Mouse (Mus musculus) hindbrain, embryonic 15.5 days (tissue): ENCODE measurements at regions not wholly inside any gene's neighbourhood (a gene's known extent, or its start where the extent isn't known, plus 50 kb on each side); places are given as distances from the start of the nearest gene placed in this dataset.

ENCODE experiments used
- ATAC-seq: fragments of 200-750 bp; cut with Nextera tagmentation; 2 replicates; pipeline ENCODE4 v1.8.0; 2017; ENCODE audit warnings: low read depth, moderate number of reproducible peaks, moderate TSS enrichment; ENCODE audit not compliant: low FRiP score
- H3K27ac ChIP-seq: fragments of 300-500 bp; sonication (generic); replicated peaks from 2 replicates; pipeline ENCODE4 v1.5.1; 2015; ENCODE audit warnings: mild to moderate bottlenecking, inconsistent platforms
- H3K27me3 ChIP-seq: fragments of 300-500 bp; sonication (generic); 2 replicates; pipeline ENCODE4 v1.6.1; 2015; ENCODE audit warnings: control low read depth, inconsistent platforms
- H3K36me3 ChIP-seq: fragments of 300-500 bp; sonication (generic); 2 replicates; pipeline ENCODE4 v1.6.1; 2015; ENCODE audit warnings: control low read depth, inconsistent platforms
- H3K4me1 ChIP-seq: fragments of 300-500 bp; sonication (generic); replicated peaks from 2 replicates; pipeline ENCODE4 v1.6.1; 2015; ENCODE audit warnings: control low read depth, inconsistent platforms
- H3K4me2 ChIP-seq: fragments of 300-500 bp; sonication (generic); 2 replicates; pipeline ENCODE4 v1.6.1; 2015; ENCODE audit warnings: moderate library complexity, mild to moderate bottlenecking, inconsistent platforms
- H3K4me3 ChIP-seq: fragments of 300-500 bp; sonication (generic); 2 replicates; pipeline ENCODE4 v1.5.1; 2015; ENCODE audit warnings: mild to moderate bottlenecking, inconsistent platforms
- H3K9ac ChIP-seq: fragments of 300-500 bp; sonication (generic); 2 replicates; pipeline ENCODE4 v1.6.1; 2015; ENCODE audit warnings: inconsistent platforms
- H3K9me3 ChIP-seq: fragments of 300-500 bp; sonication (generic); 2 replicates; pipeline ENCODE4 v1.6.1; 2016; ENCODE audit warnings: control low read depth, inconsistent platforms
- WGBS: fragments of 180-500 bp; shearing (Covaris S2); methylation state at CpG from one replicate; pipeline ENCODE4 v1.1.7; 2015; 5-methylcytosine and 5-hydroxymethylcytosine counted together

GRCm38 (mm10) chr10:122544096-122544720 is 95.9 kb downstream of the Avpr1a start:
- peak; percentile 63; the same call in 1 of the 2 replicates for ATAC-seq
- WGBS = 30% methylated on average over 16 of the region's 16 CpGs
- H3K27me3 ChIP-seq = no peaks in the 10 kb centered on the region
- no peaks in the 10 kb centered on the region for H3K9me3 ChIP-seq
- no peaks in the 10 kb centered on the region for H3K4me1 ChIP-seq
- no peak overlapping the region for H3K9ac ChIP-seq
- no peaks in the 10 kb centered on the region for H3K36me3 ChIP-seq
- H3K4me3 ChIP-seq = peak overlapping the region; percentile 28
- no peak overlapping the region for H3K27ac ChIP-seq
- peak overlapping the region; percentile 55 for H3K4me2 ChIP-seq

DNA sequence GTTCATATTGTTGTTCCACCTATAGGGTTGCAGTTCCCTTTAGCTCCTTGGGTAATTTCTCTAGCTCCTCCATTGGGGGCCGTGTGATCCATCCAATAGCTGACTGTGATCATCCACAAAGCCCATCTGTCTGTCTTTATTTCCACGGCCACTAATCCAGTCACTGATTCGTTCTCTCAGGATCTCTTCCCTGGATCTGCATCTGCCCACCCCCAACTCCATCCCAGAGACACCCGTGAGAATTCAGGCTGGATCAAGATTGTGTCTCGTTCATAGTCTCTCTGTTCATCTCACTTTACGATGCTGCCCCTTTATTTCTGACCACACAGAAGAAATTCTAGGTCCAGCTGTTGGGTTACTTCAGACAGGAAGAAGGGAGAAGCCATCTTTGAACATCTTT is 96.7 kb downstream of the Avpr1a start:
- Histone ChIP-seq H3K4me3 (no peak overlapping the region), H3K36me3 (no peaks in the 10 kb centered on the region), H3K9me3 (no peaks in the 10 kb centered on the region), H3K27me3 (no peaks in the 10 kb centered on the region), H3K9ac (no peak overlapping the region), H3K27ac (no peak overlapping the region), H3K4me2 (no peak overlapping the region), H3K4me1 (no peaks in the 10 kb centered on the region)
- 80% methylated on average over 6 of the region's 6 CpGs for WGBS
- ATAC-seq = no peak

- no peak overlapping the region for H3K4me2 ChIP-seq
- ATAC-seq = no peak
- H3K36me3 ChIP-seq = no peaks in the 10 kb centered on the region
- no peak overlapping the region for H3K27ac ChIP-seq
- H3K9me3 ChIP-seq = no peaks in the 10 kb centered on the region
- no peak overlapping the region for H3K4me3 ChIP-seq
- H3K9ac ChIP-seq = no peak overlapping the region
- no peaks in the 10 kb centered on the region for H3K4me1 ChIP-seq
- no peaks in the 10 kb centered on the region for H3K27me3 ChIP-seq
- 84% methylated on average over 5 of the region's 5 CpGs for WGBS
Measured at GRCm38 (mm10) chr10:122551586-122551985, 103.3 kb downstream of the Avpr1a start.

DNA sequence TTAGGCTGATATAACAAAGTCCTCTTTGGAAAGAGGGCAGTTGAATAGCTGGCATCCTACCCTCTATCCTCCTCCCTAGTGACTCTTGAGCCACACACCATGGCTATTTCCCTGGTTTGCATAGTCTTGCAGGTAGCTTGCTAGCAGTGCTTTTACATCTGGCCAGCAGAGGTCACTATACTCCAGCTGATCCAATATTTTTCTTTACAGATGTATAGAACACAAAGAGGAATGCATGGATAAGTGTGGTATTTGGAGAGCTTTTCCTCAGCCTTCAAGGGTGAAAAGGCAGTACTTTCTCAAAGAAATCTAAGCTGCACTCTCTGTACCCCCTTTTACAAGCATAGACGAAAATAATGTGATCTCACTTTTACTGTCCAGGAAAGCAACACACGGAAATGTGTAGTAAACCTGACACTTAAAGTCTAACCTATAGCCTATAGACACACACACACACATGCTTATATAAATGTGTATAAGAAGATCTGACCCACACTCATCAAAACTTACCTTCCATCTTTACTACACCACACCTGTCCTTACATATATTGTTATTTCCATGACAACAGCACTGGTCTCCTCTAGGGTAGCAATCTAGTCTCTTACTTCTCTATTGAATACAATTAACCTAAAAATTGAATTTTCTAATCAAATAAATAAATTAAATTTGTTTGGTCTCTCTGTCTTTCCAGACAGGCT is 105.0 kb downstream of the Avpr1a start:
- H3K4me1 ChIP-seq = no peaks in the 10 kb centered on the region
- H3K27ac ChIP-seq = 0 out of 2 replicates have a peak overlapping the region, but pooled peaks have one; percentile 34
- 55% methylated on average over 2 of the region's 2 CpGs for WGBS
- ATAC-seq = peak; percentile 77; the same call in 1 of the 2 replicates
- no peaks in the 10 kb centered on the region for H3K9me3 ChIP-seq
- H3K4me3 ChIP-seq = no peak overlapping the region
- no peak overlapping the region for H3K4me2 ChIP-seq
- H3K36me3 ChIP-seq = no peaks in the 10 kb centered on the region
- H3K27me3 ChIP-seq = no peaks in the 10 kb centered on the region
- no peak overlapping the region for H3K9ac ChIP-seq

DNA sequence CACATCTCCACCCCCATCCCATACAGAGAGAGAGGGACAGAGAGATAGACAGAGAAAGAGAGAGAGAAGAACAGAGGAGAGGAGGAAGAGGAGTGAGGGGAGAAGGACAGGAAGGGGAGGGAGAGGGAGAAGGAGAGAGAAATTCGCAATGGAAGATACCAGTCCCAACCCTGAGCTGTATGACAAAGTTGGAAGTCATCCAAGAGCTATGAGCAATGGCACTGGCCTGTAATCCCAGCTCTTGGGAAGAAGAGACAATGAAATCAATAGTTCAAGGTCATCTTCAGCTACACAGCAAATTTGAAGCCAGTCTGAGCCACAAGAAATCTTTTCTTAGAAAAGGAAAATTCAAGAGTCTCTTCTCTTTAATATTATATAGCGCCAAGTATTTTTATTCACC is 105.6 kb downstream of the Avpr1a start:
- H3K4me2 ChIP-seq = no peak overlapping the region
- H3K36me3 ChIP-seq = no peaks in the 10 kb centered on the region
- H3K27me3 ChIP-seq = no peaks in the 10 kb centered on the region
- no peak overlapping the region for H3K4me3 ChIP-seq
- no peaks in the 10 kb centered on the region for H3K4me1 ChIP-seq
- no peak overlapping the region for H3K27ac ChIP-seq
- H3K9me3 ChIP-seq = no peaks in the 10 kb centered on the region
- no peak for ATAC-seq
- no peak overlapping the region for H3K9ac ChIP-seq
- whole genome bisulfite sequencing = 74% methylated on average over 2 of the region's 2 CpGs

- H3K9me3 ChIP-seq = no peaks in the 10 kb centered on the region
- no peak overlapping the region for H3K9ac ChIP-seq
- H3K4me1 ChIP-seq = no peaks in the 10 kb centered on the region; the same call in 1 of the 2 replicates
- 92% methylated on average over 1 of the region's 1 CpGs for WGBS
- no peak overlapping the region for H3K4me2 ChIP-seq
- no peak overlapping the region for H3K27ac ChIP-seq
- ATAC-seq = no peak
- no peaks in the 10 kb centered on the region for H3K36me3 ChIP-seq
- H3K27me3 ChIP-seq = no peaks in the 10 kb centered on the region
- no peak overlapping the region for H3K4me3 ChIP-seq
Measured at GRCm38 (mm10) chr10:122558660-122559059, 110.4 kb downstream of the Avpr1a start.

DNA sequence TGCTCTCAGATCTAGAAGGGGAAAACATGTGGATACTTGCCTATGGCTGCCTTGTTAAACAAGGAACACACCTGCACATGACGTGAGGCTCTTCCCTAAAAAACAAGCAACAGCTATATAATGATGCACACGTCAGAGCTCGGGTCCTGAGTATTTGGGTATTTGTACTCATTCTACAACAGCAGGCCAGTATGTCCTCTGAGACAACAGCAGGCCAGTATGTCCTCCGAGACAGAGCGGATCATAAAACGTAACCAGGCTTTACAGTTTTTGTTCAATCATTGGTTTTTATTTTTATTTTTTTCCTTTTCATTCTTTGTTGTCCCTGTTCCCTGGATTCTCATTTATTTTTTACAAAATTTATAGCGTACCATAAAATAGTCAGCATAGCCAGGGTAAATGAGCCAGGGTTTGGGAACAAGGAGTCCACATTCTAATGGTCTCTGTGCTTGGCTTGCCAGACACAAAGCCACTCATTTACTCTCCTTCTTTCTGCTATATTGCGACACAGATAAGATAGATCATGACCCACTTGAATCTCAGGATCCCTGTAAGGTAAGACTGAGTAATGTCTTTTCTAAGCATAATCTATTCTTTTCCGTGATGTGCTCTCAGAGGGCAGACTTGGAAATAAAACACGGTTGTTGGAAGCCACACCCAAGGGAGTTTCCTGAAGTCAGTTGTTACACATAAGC is 111.8 kb downstream of the Avpr1a start:
- Histone ChIP-seq H3K9ac (no peak overlapping the region), H3K4me2 (no peak overlapping the region), H3K4me3 (no peak overlapping the region), H3K36me3 (no peaks in the 10 kb centered on the region), H3K27ac (no peak overlapping the region), H3K9me3 (no peaks in the 10 kb centered on the region), H3K4me1 (no peaks in the 10 kb centered on the region; the same call in 1 of the 2 replicates), H3K27me3 (no peaks in the 10 kb centered on the region)
- no peak for ATAC-seq
- 74% methylated on average over 10 of the region's 10 CpGs for WGBS

DNA sequence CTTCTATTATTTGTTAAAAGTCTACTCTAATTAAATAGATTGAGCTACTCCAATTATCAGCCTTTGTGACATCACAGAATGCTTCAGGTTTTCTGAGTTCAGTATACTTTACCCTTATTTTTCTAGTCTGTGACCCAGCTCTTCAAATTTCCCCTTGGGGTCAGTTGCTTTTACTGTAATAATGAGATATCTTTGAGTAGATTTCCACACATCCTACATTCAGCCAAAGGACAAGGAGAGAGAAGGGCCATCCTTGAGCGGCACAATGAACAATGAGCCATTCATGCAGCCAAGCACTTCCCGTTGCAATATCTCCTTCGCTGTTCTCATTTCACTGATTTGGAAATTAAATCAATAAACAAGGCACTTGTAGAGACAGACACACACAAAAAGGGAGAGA is 113.6 kb downstream of the Avpr1a start:
- 58% methylated on average over 3 of the region's 3 CpGs for WGBS
- H3K9ac ChIP-seq = no peak overlapping the region
- no peak overlapping the region for H3K4me2 ChIP-seq
- no peaks in the 10 kb centered on the region for H3K9me3 ChIP-seq
- no peak for ATAC-seq
- H3K4me1 ChIP-seq = no peaks in the 10 kb centered on the region; the same call in 1 of the 2 replicates
- H3K4me3 ChIP-seq = no peak overlapping the region
- no peaks in the 10 kb centered on the region for H3K36me3 ChIP-seq
- no peak overlapping the region for H3K27ac ChIP-seq
- no peaks in the 10 kb centered on the region for H3K27me3 ChIP-seq

- Histone ChIP-seq H3K36me3 (no peaks in the 10 kb centered on the region), H3K9me3 (no peaks in the 10 kb centered on the region), H3K27ac (no peak overlapping the region), H3K27me3 (no peaks in the 10 kb centered on the region), H3K4me1 (no peaks in the 10 kb centered on the region; the same call in 1 of the 2 replicates), H3K4me2 (no peak overlapping the region), H3K9ac (no peak overlapping the region), H3K4me3 (no peak overlapping the region)
- WGBS = 72% methylated on average over 6 of the region's 6 CpGs
- ATAC-seq = no peak
Measured at GRCm38 (mm10) chr10:122562542-122562941, 114.2 kb downstream of the Avpr1a start.

DNA sequence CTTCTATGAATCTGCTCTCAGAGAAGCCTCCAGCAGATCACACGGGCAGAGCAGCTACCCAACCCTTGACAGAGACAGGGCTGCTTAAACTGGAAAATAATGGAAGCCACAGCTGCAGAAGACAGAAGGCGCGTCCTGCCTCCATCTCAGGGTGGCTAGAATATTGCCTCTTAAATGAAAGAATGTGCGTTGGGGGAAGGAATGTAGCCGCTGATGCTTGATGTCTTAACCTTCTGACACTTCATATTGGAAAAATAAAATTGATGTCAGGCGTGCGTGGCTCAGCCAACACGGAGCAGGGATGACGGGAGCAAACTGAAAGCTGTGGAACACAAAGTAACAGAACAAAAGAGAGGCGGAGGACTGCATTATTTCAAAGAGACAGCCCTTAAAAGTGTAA is 114.6 kb upstream of the Ppm1h start:
- no peaks in the 10 kb centered on the region; the same call in 1 of the 2 replicates for H3K4me1 ChIP-seq
- WGBS = 26% methylated on average over 10 of the region's 10 CpGs
- ATAC-seq = no peak
- H3K9me3 ChIP-seq = no peaks in the 10 kb centered on the region
- no peaks in the 10 kb centered on the region for H3K27me3 ChIP-seq
- H3K27ac ChIP-seq = no peak overlapping the region
- no peak overlapping the region for H3K4me3 ChIP-seq
- peak overlapping the region; percentile 23; the same call in 1 of the 2 replicates for H3K4me2 ChIP-seq
- no peak overlapping the region for H3K9ac ChIP-seq
- no peaks in the 10 kb centered on the region for H3K36me3 ChIP-seq

GRCm38 (mm10) chr10:122564473-122564872 is 114.1 kb upstream of the Ppm1h start:
- Histone ChIP-seq H3K9ac (no peak overlapping the region), H3K9me3 (no peaks in the 10 kb centered on the region), H3K27me3 (no peaks in the 10 kb centered on the region), H3K4me1 (no peaks in the 10 kb centered on the region; the same call in 1 of the 2 replicates), H3K27ac (0 out of 2 replicates have a peak overlapping the region, but pooled peaks have one; percentile 0), H3K4me3 (no peak overlapping the region), H3K36me3 (no peaks in the 10 kb centered on the region), H3K4me2 (no peak overlapping the region)
- ATAC-seq = no peak
- WGBS = 78% methylated on average over 10 of the region's 10 CpGs

DNA sequence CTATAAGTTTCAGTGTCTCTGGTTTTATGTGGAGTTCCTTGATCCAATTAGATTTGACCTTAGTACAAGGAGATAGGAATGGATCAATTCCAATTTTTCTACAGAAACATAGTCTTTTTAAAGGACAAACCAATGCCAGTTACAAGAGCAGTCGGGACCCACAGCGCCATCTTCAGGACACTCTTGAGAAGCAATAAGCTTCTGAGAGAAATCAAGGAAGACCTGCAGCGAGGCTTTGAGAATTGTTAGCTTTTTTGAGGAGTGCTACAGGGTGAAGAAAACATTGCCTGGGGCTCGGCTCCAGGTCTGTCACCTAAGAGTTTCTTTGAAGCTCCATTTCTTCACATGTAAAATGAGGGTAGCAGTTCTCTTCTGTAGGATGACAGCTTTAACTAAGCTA is 112.0 kb upstream of the Ppm1h start:
- H3K4me1 ChIP-seq = peaks cover 5% of the 10 kb centered on the region; the same call in 1 of the 2 replicates
- no peak overlapping the region for H3K9ac ChIP-seq
- WGBS = 63% methylated on average over 4 of the region's 4 CpGs
- H3K4me3 ChIP-seq = no peak overlapping the region
- no peak overlapping the region for H3K27ac ChIP-seq
- H3K27me3 ChIP-seq = no peaks in the 10 kb centered on the region
- H3K4me2 ChIP-seq = no peak overlapping the region
- H3K36me3 ChIP-seq = no peaks in the 10 kb centered on the region
- H3K9me3 ChIP-seq = no peaks in the 10 kb centered on the region
- no peak for ATAC-seq
